Mouse (Mus musculus) forebrain, embryonic 16.5 days (tissue): ENCODE measurements around the gene Ankrd34c. TPM values are rescaled to one million over a fixed set of nuclear protein-coding genes. Genes with fewer than 3 reads are reported as not detected.

Experiments
- ATAC-seq: fragments of 200-750 bp; cut with Nextera tagmentation; 2 replicates; pipeline ENCODE4 v1.8.0; 2017; ENCODE audit warnings: mild to moderate bottlenecking, moderate library complexity
- H3K27ac ChIP-seq: fragments of 300-500 bp; sonication (generic); 2 replicates; pipeline ENCODE4 v1.5.1; 2014; ENCODE audit warnings: low read length, control low read depth
- H3K27me3 ChIP-seq: fragments of 300-500 bp; sonication (generic); replicated peaks from 2 replicates; pipeline ENCODE4 v1.6.1; 2014; ENCODE audit warnings: low read length; ENCODE audit not compliant: control insufficient read depth, insufficient read depth
- H3K36me3 ChIP-seq: fragments of 300-500 bp; sonication (generic); 2 replicates; pipeline ENCODE4 v1.6.1; 2014; ENCODE audit not compliant: control insufficient read depth, insufficient read depth
- H3K4me1 ChIP-seq: fragments of 300-500 bp; sonication (generic); replicated peaks from 2 replicates; pipeline ENCODE4 v1.6.1; 2014; ENCODE audit warnings: low read length; ENCODE audit not compliant: control insufficient read depth, insufficient read depth
- H3K4me2 ChIP-seq: fragments of 300-500 bp; sonication (generic); 2 replicates; pipeline ENCODE4 v1.6.1; 2014; ENCODE audit warnings: mild to moderate bottlenecking, low read length, control low read depth
- H3K4me3 ChIP-seq: fragments of 300-500 bp; sonication (generic); replicated peaks from 2 replicates; pipeline ENCODE4 v1.5.1; 2014; ENCODE audit warnings: mild to moderate bottlenecking, low read length, control low read depth
- H3K9ac ChIP-seq: fragments of 300-500 bp; sonication (generic); replicated peaks from 2 replicates; pipeline ENCODE4 v1.6.1; 2014; ENCODE audit warnings: low read depth, low read length, control low read depth
- H3K9me3 ChIP-seq: fragments of 300-500 bp; sonication (generic); 2 replicates; pipeline ENCODE4 v1.6.1; 2016; ENCODE audit warnings: low read length; ENCODE audit not compliant: control insufficient read depth
- WGBS: fragments of 180-500 bp; shearing (Covaris S2); extraction: QIAGEN DNeasy Blood & Tissue Kit; methylation state at CpG from one replicate; pipeline ENCODE4 v1.1.7; 2014; 5-methylcytosine and 5-hydroxymethylcytosine counted together
- polyA plus RNA-seq: library from polyadenylated mRNA; unstranded; fragments of >200 nt; fragmentation: Nextera tagmentation; extraction: Ambion mirVana; gene quantifications from 2 replicates; pipeline ENCODE4 v1.2.1, GENCODE M21; 2015

The Ankrd34c gene
- polyA plus RNA-seq, 1 experiment from 2014 or later = 0.33 TPM

DNA sequence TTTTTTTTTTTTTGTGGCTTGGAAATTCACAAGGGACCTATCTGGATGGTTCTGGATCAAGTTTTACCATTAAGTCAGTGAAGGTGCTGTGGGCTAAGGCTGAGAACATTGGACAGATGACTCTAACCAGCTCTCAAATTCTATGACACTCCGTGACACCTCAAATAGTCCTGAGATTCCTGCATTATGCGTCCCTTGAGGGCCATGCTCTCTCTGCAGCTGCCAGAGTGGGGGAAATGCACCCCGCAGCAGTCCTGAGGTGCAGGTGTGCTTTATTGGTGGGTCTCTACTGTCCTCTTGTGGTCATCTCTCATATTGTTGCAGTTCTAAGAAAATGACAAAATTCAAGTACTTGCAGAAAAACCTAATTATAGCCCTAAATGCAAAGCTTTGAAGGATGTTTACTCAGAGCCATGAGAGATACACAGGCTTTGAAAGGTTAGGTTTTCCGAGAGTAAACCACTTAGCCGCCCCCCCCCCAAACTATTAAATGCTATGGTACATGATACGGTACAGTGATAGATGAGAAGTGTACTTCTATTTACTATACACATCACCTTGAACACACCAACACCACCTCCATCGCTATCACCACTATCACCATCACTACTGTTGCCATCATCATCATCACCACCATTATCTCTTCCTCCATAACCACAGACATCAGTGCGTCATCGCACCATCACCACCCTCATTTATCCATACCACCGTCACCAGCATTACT lies 50.6 kb downstream of the Ankrd34c start:
- Histone ChIP-seq H3K4me2 (no peak overlapping the region), H3K4me3 (no peak overlapping the region), H3K9ac (no peak overlapping the region), H3K9me3 (no peaks in the 10 kb centered on the region), H3K36me3 (no peaks in the 10 kb centered on the region), H3K4me1 (no peaks in the 10 kb centered on the region), H3K27ac (no peak overlapping the region), H3K27me3 (no peaks in the 10 kb centered on the region)
- ATAC-seq = peak; percentile 80
- WGBS = 62% methylated on average over 10 of the region's 10 CpGs

DNA sequence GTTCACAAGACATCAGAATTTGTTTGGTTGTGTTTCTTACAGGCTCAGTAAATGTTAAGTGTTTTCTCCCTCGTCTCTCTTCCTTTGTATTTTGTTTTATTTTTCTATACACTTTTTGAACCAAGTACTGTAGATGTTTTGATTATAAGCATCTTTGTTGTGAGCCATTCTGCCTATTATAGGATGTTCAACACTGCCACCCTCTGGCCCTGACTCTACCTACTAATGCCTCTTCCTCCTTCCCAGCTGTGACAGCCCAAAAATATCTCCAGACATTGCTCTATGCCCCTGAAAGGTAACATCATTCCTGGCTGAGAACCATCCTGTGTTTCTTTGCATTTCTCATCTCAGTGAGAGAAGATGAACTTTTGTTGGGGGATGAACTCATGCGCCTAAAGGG lies 52.0 kb downstream of the Ankrd34c start:
- 76% methylated on average over 2 of the region's 2 CpGs for WGBS
- no peak for ATAC-seq
- Histone ChIP-seq H3K27me3 (no peaks in the 10 kb centered on the region), H3K4me3 (no peak overlapping the region), H3K4me1 (no peaks in the 10 kb centered on the region), H3K4me2 (no peak overlapping the region), H3K27ac (no peak overlapping the region), H3K36me3 (no peaks in the 10 kb centered on the region), H3K9ac (no peak overlapping the region), H3K9me3 (no peaks in the 10 kb centered on the region)

DNA sequence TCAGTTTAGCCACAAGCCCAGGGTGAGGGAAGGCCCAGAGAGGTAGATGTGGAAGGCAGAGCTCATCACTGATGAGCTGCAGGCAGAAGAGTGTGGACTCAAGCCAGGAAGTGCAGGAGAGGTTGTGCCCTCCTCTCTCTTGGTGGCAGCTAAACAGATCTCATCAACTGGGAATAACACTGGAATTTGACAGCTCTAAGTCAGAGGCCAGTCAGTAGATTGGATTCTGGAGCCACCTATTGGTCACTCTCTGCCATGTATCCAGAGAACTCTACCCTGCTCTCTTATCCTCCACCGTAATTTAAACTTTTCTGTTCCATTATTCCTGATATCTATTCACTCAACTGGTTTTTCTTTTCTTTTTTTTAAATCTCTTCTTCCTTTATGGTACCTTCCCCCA lies 59.3 kb downstream of the Ankrd34c start:
- Histone ChIP-seq H3K4me1 (no peaks in the 10 kb centered on the region), H3K36me3 (no peaks in the 10 kb centered on the region), H3K27me3 (no peaks in the 10 kb centered on the region), H3K27ac (no peak overlapping the region), H3K4me3 (no peak overlapping the region), H3K4me2 (no peak overlapping the region), H3K9me3 (no peaks in the 10 kb centered on the region), H3K9ac (no peak overlapping the region)
- ATAC-seq = peak; percentile 65
- WGBS = 51% methylated on average over 1 of the region's 1 CpGs

Other genes starting within 250 kb of the Ankrd34c start
- 1.9 and 2.1 TPM in 2 replicates for gene Minar1, start 115.3 kb downstream of the Ankrd34c start, polyA plus RNA-seq
- 49.6 and 51.4 TPM in 2 replicates for gene Tmed3, start 33.4 kb downstream of the Ankrd34c start, polyA plus RNA-seq
- gene Rasgrf1, start 171.4 kb upstream of the Ankrd34c start, polyA plus RNA-seq = 7.0 and 11.2 TPM in 2 replicates